Mouse (Mus musculus): ENCODE measurements around the gene Rps19bp1. TPM values are rescaled to one million over a fixed set of nuclear protein-coding genes. Genes with fewer than 3 reads are reported as not detected.

Gene Rps19bp1
- polyA plus RNA-seq, 1 experiment from 2014 or later: 46.8 TPM

DNA sequence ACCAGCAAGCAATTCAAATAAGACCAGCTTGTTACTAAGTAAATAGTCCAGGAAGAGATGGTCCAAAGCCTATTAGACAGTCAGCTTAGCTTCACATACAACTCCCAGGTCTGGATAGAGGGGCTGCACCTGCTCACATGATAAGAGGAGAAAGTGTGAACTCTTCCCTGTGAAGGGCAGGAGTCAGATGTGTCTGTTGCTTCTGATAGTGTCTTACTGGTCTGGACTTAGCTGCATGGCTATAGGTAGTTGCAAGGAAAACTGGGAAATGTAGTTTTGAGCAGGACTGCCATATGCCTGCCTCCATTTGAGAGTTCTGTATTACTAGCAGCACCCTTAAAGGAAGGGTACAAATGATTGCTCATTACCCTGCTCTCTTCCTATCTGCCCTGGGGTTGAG lies 50.4 kb downstream of the Rps19bp1 start:
- Histone ChIP-seq H3K4me1 (0 out of 2 replicates have a peak, but pooled peaks cover 14% of the 10 kb centered on the region), H3K9me3 (replicated peaks) (no peaks in the 10 kb centered on the region), H3K9ac (0 out of 2 replicates have a peak overlapping the region, but pooled peaks have one; percentile 35), H3K4me2 (no peak overlapping the region), H3K4me3 (no peak overlapping the region), H3K27me3 (replicated peaks) (peaks cover 30% of the 10 kb centered on the region), H3K27ac (no peak overlapping the region), H3K36me3 (0 out of 2 replicates have a peak, but pooled peaks cover 8% of the 10 kb centered on the region)
- peak; percentile 77 for ATAC-seq

Other genes with a start within 250 kb of the Rps19bp1 start
- 1.6 and 2.2 TPM in 2 replicates for gene Pdgfb, start 249.3 kb downstream of the Rps19bp1 start, polyA plus RNA-seq (2016; fragmentation: Nextera tagmentation; extraction: Ambion mirVana)
- gene Syngr1, start 173.0 kb downstream of the Rps19bp1 start, polyA plus RNA-seq (2016; fragmentation: Nextera tagmentation; extraction: Ambion mirVana): 20.4 and 21.9 TPM in 2 replicates
- 912 and 924 TPM in 2 replicates for gene Rpl3, start 172.4 kb downstream of the Rps19bp1 start, polyA plus RNA-seq (2016; fragmentation: Nextera tagmentation; extraction: Ambion mirVana)
- 18.5 and 18.9 TPM in 2 replicates for gene Tab1, start 131.2 kb downstream of the Rps19bp1 start, polyA plus RNA-seq (2016; fragmentation: Nextera tagmentation; extraction: Ambion mirVana)
- gene Mgat3, start 90.6 kb downstream of the Rps19bp1 start, polyA plus RNA-seq (2016; fragmentation: Nextera tagmentation; extraction: Ambion mirVana): 0.96 and 1.2 TPM in 2 replicates
- 29.1 and 30.1 TPM in 2 replicates for gene Mief1, start 30.3 kb downstream of the Rps19bp1 start, polyA plus RNA-seq (2016; fragmentation: Nextera tagmentation; extraction: Ambion mirVana)
- not detected in 2 replicates for gene AC140267.1, start 28.5 kb downstream of the Rps19bp1 start, polyA plus RNA-seq (2016; fragmentation: Nextera tagmentation; extraction: Ambion mirVana)
- gene Atf4, start 9.1 kb downstream of the Rps19bp1 start, polyA plus RNA-seq (2016; fragmentation: Nextera tagmentation; extraction: Ambion mirVana): 141 and 145 TPM in 2 replicates
- gene Cacna1i, start 22.9 kb upstream of the Rps19bp1 start, polyA plus RNA-seq (2016; fragmentation: Nextera tagmentation; extraction: Ambion mirVana): 0.02 and 0.37 TPM in 2 replicates